Mouse (Mus musculus) megakaryocyte-erythroid progenitor cell, adult 5-6 weeks (primary cell): ENCODE data around the gene Ttc28. TPM values are rescaled to one million over a fixed set of nuclear protein-coding genes. Genes with fewer than 3 reads are reported as not detected.

ENCODE experiments used
- ATAC-seq: replicated peaks from 2 replicates; pipeline ENCODE4 v1.8.0; 2016; ENCODE audit warnings: mild to moderate bottlenecking, inconsistent platforms; ENCODE audit not compliant: severe bottlenecking, poor library complexity, low FRiP score, low TSS enrichment
- total RNA-seq, 2 experiments: library from RNA; stranded (forward) in 1 of 2; stranded (reverse) in 1 of 2; fragments of 200-1000, 215-1000 nt in 1 of 2; fragments of >200 nt in 1 of 2; fragmentation: Nextera tagmentation in 1 of 2; gene quantifications; 2 replicates each; pipeline ENCODE4 v1.2.3; 2014 to 2017

Ttc28 gene
- total RNA-seq, 2 experiments from 2014 or later = 0.70 to 5.4 TPM

GRCm38 (mm10) chr5:110944326-110944725 is 64.7 kb downstream of the Ttc28 start:
- no peak for ATAC-seq

GRCm38 (mm10) chr5:110948476-110949399 is 69.1 kb downstream of the Ttc28 start:
- no peak for ATAC-seq

- no peak for ATAC-seq
Observed at GRCm38 (mm10) chr5:110949791-110950190, 70.2 kb downstream of the Ttc28 start.

- no peak for ATAC-seq
Observed at GRCm38 (mm10) chr5:110958196-110958595, 78.6 kb downstream of the Ttc28 start.

- no peak for ATAC-seq
Observed at GRCm38 (mm10) chr5:110960067-110960466, 80.5 kb downstream of the Ttc28 start.

- ATAC-seq = no peak
Observed at GRCm38 (mm10) chr5:110960890-110961289, 81.3 kb downstream of the Ttc28 start.

GRCm38 (mm10) chr5:110967483-110968055 is 88.0 kb downstream of the Ttc28 start:
- no peak for ATAC-seq

- no peak for ATAC-seq
Observed at GRCm38 (mm10) chr5:110968566-110968965, 89.0 kb downstream of the Ttc28 start.

- peak; percentile 89 for ATAC-seq
Observed at GRCm38 (mm10) chr5:110970162-110970780, 90.7 kb downstream of the Ttc28 start.

GRCm38 (mm10) chr5:110976721-110977120 is 97.1 kb downstream of the Ttc28 start:
- no peak for ATAC-seq

- no peak for ATAC-seq
Observed at GRCm38 (mm10) chr5:110977796-110978195, 98.2 kb downstream of the Ttc28 start.

GRCm38 (mm10) chr5:110978461-110978860 is 98.9 kb downstream of the Ttc28 start:
- ATAC-seq = peak; percentile 61; the same call in 1 of the 2 replicates

GRCm38 (mm10) chr5:110979011-110979860 is 99.6 kb downstream of the Ttc28 start:
- ATAC-seq = no peak

GRCm38 (mm10) chr5:110979861-110980346 is 100.3 kb downstream of the Ttc28 start:
- 0 out of 2 replicates have a peak, but pooled peaks have one; percentile 35 for ATAC-seq

- ATAC-seq = no peak
Observed at GRCm38 (mm10) chr5:110980576-110980975, 101.0 kb downstream of the Ttc28 start.

- no peak for ATAC-seq
Observed at GRCm38 (mm10) chr5:110982436-110982835, 102.8 kb downstream of the Ttc28 start.

- ATAC-seq = no peak
Observed at GRCm38 (mm10) chr5:110984136-110984681, 104.6 kb downstream of the Ttc28 start.

- ATAC-seq = no peak
Observed at GRCm38 (mm10) chr5:110996835-110997539, 117.4 kb downstream of the Ttc28 start.
